Mouse (Mus musculus): Measurements from ENCODE around the gene Psmb4.

GRCm38 (mm10) chr3:94922333-94922732 is 35.6 kb upstream of the Psmb4 start:
- TF ChIP-seq CTCF (conservative IDR thresholded peaks at IDR 0.05; ENCODE audit: insufficient read depth, insufficient read length, low read depth, low read length) (no peak), POLR2A (IDR thresholded peaks at IDR 0.05; ENCODE audit: low read depth, low read length) (no peak)
